Mouse (Mus musculus) forelimb bud, embryonic 11.5 days (tissue): ENCODE data around the gene Stpg2.
"Not testable (repeated sequence)": the region's sequence is repeated elsewhere in the genome, so short reads cannot be mapped to it uniquely, and the experiment has no call there.

Source experiments
- DNase-seq: peaks from one replicate; pipeline ENCODE4 v3.0.0-alpha.2; 2012; ENCODE audit warnings: low read depth, low spot score

Stpg2 gene

DNA sequence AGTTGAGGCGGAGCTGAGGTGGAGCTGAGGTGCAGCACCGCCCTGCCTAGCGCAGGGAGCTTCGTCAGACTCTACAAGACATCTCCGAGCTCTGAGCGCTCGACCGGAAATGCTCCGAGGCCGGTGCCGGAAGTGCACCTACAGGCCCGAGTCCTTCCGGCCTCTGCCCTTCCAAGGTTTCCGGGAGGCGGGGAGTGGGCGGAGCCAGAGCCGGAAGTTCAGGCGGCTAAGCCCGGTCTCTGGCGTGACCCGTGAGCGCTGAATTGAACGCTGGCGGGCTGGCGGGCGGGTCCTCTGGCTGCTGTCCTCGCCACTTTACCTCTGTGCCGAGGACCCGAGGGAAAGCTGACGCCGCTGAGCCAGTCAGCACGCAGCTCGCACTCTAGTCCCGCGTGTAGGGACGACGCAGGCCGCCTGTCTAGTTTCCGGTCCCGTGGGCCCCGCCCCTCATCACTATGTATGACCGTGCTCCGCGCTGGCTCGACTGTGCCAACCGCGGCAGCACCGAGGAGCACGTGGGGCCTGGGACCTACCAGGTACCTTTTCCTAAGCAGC is at the start of gene Stpg2:
Stpg2 (plus strand) TSS at position 251 of the 555 bp plus-strand sequence.
- peak; percentile 89 for DNase-seq

DNA sequence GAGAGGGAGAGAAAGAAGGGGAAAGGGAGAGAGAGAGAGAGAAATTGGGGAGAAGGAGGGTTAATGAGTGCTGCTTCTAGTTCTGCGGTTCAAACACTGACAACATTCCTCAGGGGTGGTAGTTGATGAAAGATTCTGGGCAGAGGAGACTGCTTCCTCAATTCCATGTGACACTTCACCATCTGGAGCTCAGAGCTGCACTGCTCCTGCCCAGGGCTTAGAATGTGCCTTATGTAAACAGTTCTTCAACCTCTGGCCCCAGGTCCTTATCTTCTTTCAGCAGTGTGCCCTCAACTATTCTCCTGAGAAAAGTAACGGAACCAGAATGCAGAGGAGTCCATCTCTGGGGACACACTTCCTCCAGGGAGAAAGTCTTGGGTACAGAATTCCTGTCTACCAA is 43.3 kb upstream of the Stpg2 start:
- DNase-seq: no peak

GRCm38 (mm10) chr3:139162658-139163057 is 42.8 kb upstream of the Stpg2 start:
- no peak for DNase-seq

- no peak for DNase-seq
These were observed 36.8 kb upstream of the Stpg2 start for GRCm38 (mm10) chr3:139168510-139169269.

GRCm38 (mm10) chr3:139169740-139170139 is 35.8 kb upstream of the Stpg2 start:
- no peak for DNase-seq

- DNase-seq: no peak
These were observed 28.6 kb upstream of the Stpg2 start for GRCm38 (mm10) chr3:139176936-139177335.

DNA sequence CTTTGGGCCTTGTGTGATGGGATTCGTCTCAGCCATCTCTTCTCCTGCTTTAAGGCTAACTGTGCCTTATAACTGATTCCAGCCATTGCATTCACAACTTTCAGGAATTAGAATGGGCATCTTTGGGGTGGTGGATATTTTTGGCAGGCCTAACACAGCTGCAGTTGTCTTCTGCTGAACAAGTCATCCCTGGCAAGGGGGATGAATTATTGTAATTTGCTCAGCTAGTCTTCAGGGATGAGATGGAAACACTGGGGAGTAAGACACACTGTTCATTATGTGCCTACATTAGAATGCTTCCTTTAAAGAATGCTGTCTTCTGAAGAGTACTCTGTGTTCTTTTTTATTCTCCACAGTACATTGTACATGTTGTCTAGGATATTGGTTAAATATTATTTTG is 14.0 kb upstream of the Stpg2 start:
- DNase-seq: no peak

GRCm38 (mm10) chr3:139193917-139194316 is 11.6 kb upstream of the Stpg2 start:
- DNase-seq: no peak

GRCm38 (mm10) chr3:139198412-139198811 is 7.1 kb upstream of the Stpg2 start:
- DNase-seq: no peak

DNA sequence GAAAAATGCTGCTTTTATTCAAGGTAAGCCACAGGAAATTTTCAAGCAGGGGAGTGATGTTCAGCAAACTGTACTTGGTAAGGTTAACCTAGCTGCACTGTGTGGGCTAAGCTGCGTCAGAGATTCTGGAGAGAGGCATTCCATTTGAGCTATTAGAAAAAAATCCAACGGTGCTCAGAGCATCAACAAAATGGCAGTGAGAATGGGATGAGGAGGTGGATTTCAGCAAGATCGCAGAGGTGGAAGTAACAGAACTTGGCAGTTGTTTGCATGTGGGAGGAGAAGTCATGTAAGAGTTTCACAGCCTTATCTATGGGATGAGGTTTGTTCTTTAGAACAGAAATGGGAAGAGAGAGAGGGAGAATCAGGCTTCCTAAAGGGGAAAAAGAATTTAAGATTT is 5.2 kb upstream of the Stpg2 start:
- no peak for DNase-seq

DNA sequence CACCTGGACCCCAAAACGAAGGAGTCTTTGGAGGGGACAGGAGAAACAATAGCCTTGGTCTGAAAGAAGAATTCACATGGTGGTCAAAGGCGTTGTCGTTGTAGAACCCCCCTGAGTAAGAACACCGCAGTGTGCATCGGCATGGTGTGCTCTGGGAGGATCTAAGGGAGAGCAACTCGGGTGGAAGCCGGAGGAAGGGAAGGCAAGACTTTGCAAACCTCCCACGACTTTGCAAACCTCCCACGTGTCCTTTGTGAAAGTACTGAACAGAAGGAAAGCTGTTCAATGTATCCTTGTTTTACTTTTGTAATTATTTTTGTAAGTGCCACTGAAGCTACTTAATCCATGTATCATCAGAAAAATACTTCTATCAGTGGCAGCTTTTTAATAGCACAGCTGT is 11.5 kb downstream of the Stpg2 start:
- no peak for DNase-seq

DNA sequence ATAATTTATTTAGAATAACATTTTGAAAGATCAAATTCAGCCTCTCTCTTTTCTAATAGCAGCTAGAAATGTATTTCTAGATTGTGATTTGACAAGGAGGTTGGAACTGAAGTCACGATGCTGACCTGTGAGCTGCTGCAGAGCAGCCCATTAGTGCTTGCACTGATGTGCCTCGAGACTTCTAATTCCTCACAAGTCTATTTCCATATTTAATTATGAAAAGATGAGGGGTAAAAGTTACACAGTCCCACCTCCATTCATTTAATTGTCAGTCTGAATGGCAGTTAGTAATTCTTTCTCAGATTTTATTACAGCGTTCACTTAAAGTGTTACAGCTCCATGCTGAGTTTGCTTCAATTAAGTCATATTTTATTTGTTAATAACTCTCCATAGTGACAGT is 19.6 kb downstream of the Stpg2 start:
- no peak for DNase-seq

- DNase-seq: no peak
These were observed 21.3 kb downstream of the Stpg2 start for GRCm38 (mm10) chr3:139226811-139227210.

DNA sequence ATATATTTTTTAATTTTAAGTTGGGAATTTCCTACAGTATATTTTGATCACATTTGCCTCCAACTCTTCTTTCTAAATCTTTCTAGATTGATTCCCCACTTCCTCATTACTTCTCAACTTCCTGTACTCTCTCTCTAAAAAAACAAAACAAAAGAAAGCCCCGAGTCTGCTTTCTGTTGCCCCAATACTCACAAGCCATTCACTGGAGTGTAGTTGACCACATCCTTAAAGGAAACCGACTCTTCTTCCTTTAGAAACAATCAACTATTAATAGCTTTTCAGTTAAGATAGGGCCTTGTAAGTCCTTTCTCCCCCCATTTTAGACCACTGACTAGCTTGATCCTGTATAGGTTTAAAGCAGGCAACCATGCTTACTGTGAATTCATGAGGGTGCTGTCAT is 39.7 kb downstream of the Stpg2 start:
- no peak for DNase-seq

DNA sequence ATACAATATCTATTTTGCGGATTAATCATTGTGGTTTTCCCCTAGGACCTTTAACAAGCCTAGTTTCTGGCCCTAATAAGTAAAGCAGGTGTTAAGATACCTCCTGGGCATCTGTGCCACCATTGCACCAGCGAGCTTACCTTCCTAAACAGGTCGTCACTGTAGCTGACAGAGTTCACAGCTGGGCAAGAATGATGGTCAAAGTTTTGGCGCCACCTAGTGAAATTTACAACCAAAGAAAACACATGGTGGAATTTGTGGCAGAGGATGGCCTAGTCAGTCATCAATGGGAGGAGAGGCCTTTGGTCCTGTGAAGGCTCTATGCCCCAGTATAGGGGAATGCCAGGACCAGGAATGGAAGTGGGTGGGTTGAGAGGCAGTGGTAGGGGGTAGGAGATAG is 41.0 kb downstream of the Stpg2 start:
- DNase-seq: peak; percentile 45

GRCm38 (mm10) chr3:139262359-139262758 is 56.9 kb downstream of the Stpg2 start:
- DNase-seq: not testable (repeated sequence)

- peak; percentile 25 for DNase-seq
These were observed 92.4 kb downstream of the Stpg2 start for GRCm38 (mm10) chr3:139297909-139298308.

GRCm38 (mm10) chr3:139308078-139308809 is 102.8 kb downstream of the Stpg2 start:
- DNase-seq: no peak

DNA sequence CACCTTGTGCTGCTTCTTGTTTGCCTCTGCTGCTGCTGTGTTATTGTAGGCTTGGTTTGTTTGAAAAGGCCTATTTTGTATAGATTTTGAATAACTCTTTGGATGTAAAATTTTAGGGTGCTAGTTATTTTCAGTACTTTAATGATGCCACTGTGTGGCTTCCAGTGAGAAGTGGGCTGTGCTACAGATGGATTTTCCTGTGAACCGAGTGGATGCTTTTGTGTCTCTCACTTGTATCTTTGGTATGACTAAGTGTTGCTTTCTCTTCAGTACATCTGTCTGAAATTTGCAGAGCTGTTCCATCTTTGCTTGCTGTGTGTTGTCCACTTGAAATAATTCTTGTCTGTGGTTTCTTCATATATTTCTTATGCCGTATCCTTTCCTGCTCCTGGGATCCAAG is 106.2 kb downstream of the Stpg2 start:
- no peak for DNase-seq

DNA sequence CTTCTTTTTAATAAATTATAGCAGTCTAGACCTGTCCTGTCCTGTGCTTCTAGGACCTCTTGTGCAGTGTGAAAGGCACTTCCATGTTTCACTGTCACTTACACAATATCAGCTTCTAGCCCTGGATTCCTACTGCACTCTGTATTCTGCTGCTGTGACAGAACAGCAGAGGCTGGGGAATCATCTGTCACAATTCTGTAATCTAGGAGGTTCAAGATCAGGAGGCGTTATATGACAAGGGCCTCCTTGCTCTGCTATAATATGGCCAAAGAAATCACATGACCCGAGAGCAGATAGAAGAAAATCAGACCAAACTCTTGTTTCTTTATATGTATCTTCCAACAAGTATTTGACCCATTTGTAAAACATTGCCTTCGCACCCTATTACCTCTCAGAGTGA is 175.0 kb downstream of the Stpg2 start:
- no peak for DNase-seq

- no peak for DNase-seq
These were observed 191.8 kb downstream of the Stpg2 start for GRCm38 (mm10) chr3:139397077-139397865.

DNA sequence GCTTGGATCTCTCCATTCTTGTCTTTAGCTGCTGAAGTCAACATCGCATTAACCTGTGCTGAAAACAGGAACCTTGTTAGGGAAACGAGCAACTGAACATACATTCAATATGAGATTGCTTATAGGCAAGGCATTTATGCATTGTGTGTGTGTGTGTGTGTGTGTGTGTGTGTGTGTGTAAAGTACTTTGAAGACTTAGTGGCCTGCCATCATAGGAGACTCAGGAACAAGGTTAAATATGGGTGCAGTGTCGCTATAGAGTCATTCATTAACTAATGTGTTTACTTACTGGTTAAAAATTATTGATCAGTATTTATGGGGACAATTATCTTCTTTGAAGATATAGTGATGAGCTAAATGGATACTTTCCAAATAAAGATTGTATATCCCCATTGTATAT is 199.2 kb downstream of the Stpg2 start:
- no peak for DNase-seq
